Mouse (Mus musculus) spleen, adult 2 months (tissue): Measurements from ENCODE around the gene Crp.

Source experiments
- CTCF ChIP-seq: fragments of 200-500 bp; IDR thresholded peaks from 2 replicates; pipeline ENCODE4 v1.5.1; 2011; ENCODE audit warnings: mild to moderate bottlenecking, inconsistent platforms; ENCODE audit not compliant: insufficient read depth, insufficient read length, insufficient replicate concordance; ENCODE audit errors: extremely low read depth
- POLR2A ChIP-seq: fragments of 200-500 bp; IDR thresholded peaks from 2 replicates; pipeline ENCODE4 v1.6.1; 2011; ENCODE audit warnings: low read depth, low read length, inconsistent platforms

DNA sequence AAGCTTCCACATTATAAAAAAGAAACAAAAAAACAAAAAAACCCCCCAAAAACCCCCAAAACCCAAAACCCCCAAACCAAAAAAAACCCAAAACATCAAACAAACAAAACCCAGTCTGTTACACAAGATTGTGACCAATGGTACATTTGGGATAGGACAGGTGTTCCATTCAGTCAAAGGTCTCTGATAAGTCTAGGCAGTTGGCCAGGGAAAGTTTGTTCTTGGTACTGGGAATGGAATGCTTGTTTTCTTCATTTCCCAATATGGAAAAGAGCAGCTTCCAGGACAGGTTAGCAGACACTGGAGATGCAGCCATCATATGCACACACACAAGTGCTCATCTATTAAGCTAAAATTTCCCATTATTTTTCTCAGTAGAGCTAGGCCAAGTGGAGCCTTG lies 433 bp upstream of the Crp start:
- TF ChIP-seq CTCF (no peak), POLR2A (no peak)
